In the genomic region with DNA sequence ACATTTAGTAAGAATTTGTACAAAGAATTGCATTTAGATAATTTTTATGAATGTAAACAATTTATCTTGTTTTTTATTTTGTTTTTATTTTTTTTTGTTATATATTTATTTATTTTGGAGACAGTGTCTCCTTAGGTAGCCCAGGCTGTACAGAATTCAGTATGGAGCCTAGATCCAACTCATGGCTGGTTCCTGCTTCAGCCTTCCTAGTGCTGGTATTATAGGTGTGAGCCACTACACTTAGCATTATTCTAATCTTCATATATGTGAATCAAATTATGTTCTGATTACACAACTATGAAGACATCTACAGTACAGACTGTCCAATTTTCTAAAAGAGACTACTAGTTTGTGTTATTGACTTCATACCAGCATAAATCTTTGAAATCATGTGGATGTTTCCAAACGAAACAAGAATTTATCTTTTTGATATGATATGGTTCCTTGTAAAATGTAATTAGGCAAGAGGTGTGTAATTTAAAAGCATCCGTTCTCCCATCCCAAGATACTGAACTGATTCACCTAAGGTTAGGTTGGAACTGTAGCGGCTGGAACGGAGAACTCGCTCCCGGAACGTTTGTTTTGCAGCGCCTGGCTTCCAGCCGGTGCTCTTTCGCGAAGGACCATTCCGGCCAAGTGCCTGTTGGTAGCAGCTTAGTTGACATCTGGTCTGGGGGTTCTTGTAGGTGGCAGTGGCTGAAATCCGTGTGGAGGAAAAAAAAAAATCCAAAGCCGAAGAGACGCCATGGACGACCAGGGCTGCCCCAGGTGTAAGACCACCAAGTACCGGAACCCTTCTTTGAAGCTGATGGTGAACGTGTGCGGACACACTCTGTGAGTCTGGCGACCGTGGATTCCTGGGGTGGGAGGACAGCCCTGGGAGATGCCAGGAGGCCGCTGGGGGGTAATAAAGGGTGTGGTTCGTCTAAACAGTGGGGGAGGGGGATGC, we compare ENCODE assay signal across 7 mouse cellular contexts. TPM values are rescaled to one million over a fixed set of nuclear protein-coding genes. Genes with fewer than 3 reads are reported as not detected.
DNase-seq lines count a peak whose midpoint lies in the region; ATAC-seq lines count a peak whose summit lies in the region.

A gene (plus strand): TSS at position 625 of the 949 bp plus-strand sequence.

- DNase-seq in adrenal gland, postnatal 14 days = peak; percentile 90
- peak; percentile 85 for DNase-seq in embryonic facial prominence, embryonic 11.5 days (ENCODE audit: low spot score)
- DNase-seq in heart, adult 11 months = peak; percentile 93
- DNase-seq in kidney, adult 18-20 months = peak; percentile 86
- DNase-seq in limb, embryonic 11.5 days (ENCODE audit: low spot score) = peak; percentile 95
- DNase-seq in midbrain, embryonic 14.5 days = peak; percentile 88
- DNase-seq in spleen, adult 18-20 months = peak; percentile 49 to 76

- 0 out of 2 replicates have a peak, but pooled peaks have one; percentile 56 for ATAC-seq in embryonic facial prominence, embryonic 11.5 days (replicated peaks; ENCODE audit: insufficient number of reproducible peaks, low FRiP score, low TSS enrichment, low read depth)
- ATAC-seq in limb, embryonic 11.5 days (ENCODE audit: insufficient number of reproducible peaks, low FRiP score, low TSS enrichment, low read depth) = peak; percentile 65; the same call in 1 of the 2 replicates
- ATAC-seq in midbrain, embryonic 14.5 days (ENCODE audit: low FRiP score, low TSS enrichment) = peak; percentile 55; the same call in 1 of the 2 replicates

- WGBS in embryonic facial prominence, embryonic 11.5 days = 2% methylated on average over 23 of the region's 23 CpGs
- WGBS in limb, embryonic 11.5 days = 1% methylated on average over 23 of the region's 23 CpGs
- WGBS in midbrain, embryonic 14.5 days = 1% methylated on average over 23 of the region's 23 CpGs

- no peaks in the 10 kb centered on the region for H3K9me3 ChIP-seq in embryonic facial prominence, embryonic 11.5 days (replicated peaks; ENCODE audit: control insufficient read depth, low read length)
- no peaks in the 10 kb centered on the region for H3K9me3 ChIP-seq in limb, embryonic 11.5 days (ENCODE audit: control insufficient read depth, low read length)
- H3K9me3 ChIP-seq in midbrain, embryonic 14.5 days (ENCODE audit: control insufficient read depth, low read length) = no peaks in the 10 kb centered on the region

- H3K4me1 ChIP-seq in embryonic facial prominence, embryonic 11.5 days (ENCODE audit: control insufficient read depth, insufficient read depth, low read length) = no peaks in the 10 kb centered on the region
- no peaks in the 10 kb centered on the region; the same call in 1 of the 2 replicates for H3K4me1 ChIP-seq in limb, embryonic 11.5 days (ENCODE audit: control insufficient read depth, insufficient read depth, low read length)
- peaks cover 7% of the 10 kb centered on the region for H3K4me1 ChIP-seq in midbrain, embryonic 14.5 days (ENCODE audit: control insufficient read depth, insufficient read depth, low read length)

- H3K4me3 ChIP-seq in embryonic facial prominence, embryonic 11.5 days (ENCODE audit: low read depth, low read length) = peak within 1 kb of the TSS; percentile 80
- H3K4me3 ChIP-seq in limb, embryonic 11.5 days (ENCODE audit: low read depth, low read length) = peak within 1 kb of the TSS; percentile 74
- peak within 1 kb of the TSS; percentile 57 for H3K4me3 ChIP-seq in midbrain, embryonic 14.5 days (replicated peaks; ENCODE audit: low read depth, low read length)

- peak within 1 kb of the TSS; percentile 48 for H3K4me2 ChIP-seq in embryonic facial prominence, embryonic 11.5 days (ENCODE audit: low read depth, low read length)
- H3K4me2 ChIP-seq in limb, embryonic 11.5 days (ENCODE audit: low read depth, severe bottlenecking) = peak within 1 kb of the TSS; percentile 49
- H3K4me2 ChIP-seq in midbrain, embryonic 14.5 days (ENCODE audit: low read length) = peak within 1 kb of the TSS; percentile 71

- H3K27ac ChIP-seq in embryonic facial prominence, embryonic 11.5 days (replicated peaks; ENCODE audit: low read depth, low read length) = no peak within 1 kb of the TSS; the same call in 1 of the 2 replicates
- peak within 1 kb of the TSS; percentile 62; the same call in 1 of the 2 replicates for H3K27ac ChIP-seq in limb, embryonic 11.5 days (replicated peaks; ENCODE audit: low read depth, low read length)
- H3K27ac ChIP-seq in midbrain, embryonic 14.5 days (replicated peaks; ENCODE audit: low read depth, low read length) = no peak within 1 kb of the TSS

- H3K27me3 ChIP-seq in embryonic facial prominence, embryonic 11.5 days (ENCODE audit: control insufficient read depth, insufficient read depth, low read length) = no peaks in the 10 kb centered on the region
- no peaks in the 10 kb centered on the region for H3K27me3 ChIP-seq in limb, embryonic 11.5 days (ENCODE audit: control insufficient read depth, insufficient read depth, low read length)
- no peaks in the 10 kb centered on the region for H3K27me3 ChIP-seq in midbrain, embryonic 14.5 days (ENCODE audit: control insufficient read depth, insufficient read depth, low read length)

- peak within 1 kb of the TSS; percentile 73 for H3K9ac ChIP-seq in embryonic facial prominence, embryonic 11.5 days (replicated peaks; ENCODE audit: low read length)
- peak within 1 kb of the TSS; percentile 74 for H3K9ac ChIP-seq in limb, embryonic 11.5 days (ENCODE audit: low read length)
- H3K9ac ChIP-seq in midbrain, embryonic 14.5 days (replicated peaks; ENCODE audit: low read length) = peak within 1 kb of the TSS; percentile 72

- no peaks in the 10 kb centered on the region for H3K36me3 ChIP-seq in embryonic facial prominence, embryonic 11.5 days (replicated peaks; ENCODE audit: control insufficient read depth, insufficient read depth, low read depth, low read length)
- H3K36me3 ChIP-seq in limb, embryonic 11.5 days (ENCODE audit: control insufficient read depth, insufficient read depth, low read length) = no peaks in the 10 kb centered on the region
- no peaks in the 10 kb centered on the region for H3K36me3 ChIP-seq in midbrain, embryonic 14.5 days (ENCODE audit: control insufficient read depth, insufficient read depth, low read length)

RNA-seq across cellular contexts. Expression of the gene that starts here (rescaled TPM):
- total RNA-seq in adrenal gland, postnatal 14 days (2021) = 20.5 and 22.6 TPM in 2 replicates
- 53.0 and 53.4 TPM in 2 replicates for polyA plus RNA-seq in embryonic facial prominence, embryonic 11.5 days (2014; fragmentation: Nextera tagmentation; extraction: Ambion mirVana)
- polyA plus RNA-seq in limb, embryonic 11.5 days (2014; fragmentation: Nextera tagmentation; extraction: Ambion mirVana) = 50.4 and 51.6 TPM in 2 replicates
- polyA plus RNA-seq in midbrain, embryonic 14.5 days (2014; fragmentation: Nextera tagmentation; extraction: Ambion mirVana) = 20.3 and 21.8 TPM in 2 replicates
